Mouse (Mus musculus) spleen, adult 2 months (tissue): Measurements from ENCODE around the gene Pgm2. TPM values are rescaled to one million over a fixed set of nuclear protein-coding genes. Genes with fewer than 3 reads are reported as not detected.
A peak's percentile ranks its signal among the peaks of the same experiment; 100 is the strongest.

Experiments used
- DNase-seq, 2 experiments: peaks; one replicate each; pipeline versions ENCODE4 v3.0.0 to v3.0.0-alpha.2; 2012 to 2021; ENCODE audit warnings: low spot score in 2 of 2, low read depth in 1 of 2
- H3K27ac ChIP-seq: fragments of 200-500 bp; 2 replicates; pipeline ENCODE4 v1.5.1; 2012; ENCODE audit warnings: low read length, inconsistent platforms; ENCODE audit not compliant: insufficient read depth
- H3K27me3 ChIP-seq: fragments of 200-500 bp; 2 replicates; pipeline ENCODE4 v1.6.1; 2012; ENCODE audit warnings: mild to moderate bottlenecking, moderate library complexity, low read length, inconsistent platforms; ENCODE audit not compliant: control insufficient read depth, insufficient read depth
- H3K36me3 ChIP-seq: fragments of 200-500 bp; 2 replicates; pipeline ENCODE4 v1.6.1; 2012; ENCODE audit warnings: mild to moderate bottlenecking, low read length, inconsistent platforms; ENCODE audit not compliant: control insufficient read depth, insufficient read depth
- H3K4me1 ChIP-seq: fragments of 200-500 bp; 2 replicates; pipeline ENCODE4 v1.6.1; 2011; ENCODE audit warnings: inconsistent platforms; ENCODE audit not compliant: control insufficient read depth, insufficient read depth, insufficient read length
- H3K4me3 ChIP-seq: fragments of 200-500 bp; 2 replicates; pipeline ENCODE4 v1.5.1; 2011; ENCODE audit warnings: mild to moderate bottlenecking, inconsistent platforms; ENCODE audit not compliant: insufficient read depth, insufficient read length; ENCODE audit errors: extremely low read depth
- CTCF ChIP-seq: fragments of 200-500 bp; IDR thresholded peaks from 2 replicates; pipeline ENCODE4 v1.5.1; 2011; ENCODE audit warnings: mild to moderate bottlenecking, inconsistent platforms; ENCODE audit not compliant: insufficient read depth, insufficient read length, insufficient replicate concordance; ENCODE audit errors: extremely low read depth
- POLR2A ChIP-seq: fragments of 200-500 bp; IDR thresholded peaks from 2 replicates; pipeline ENCODE4 v1.6.1; 2011; ENCODE audit warnings: low read depth, low read length, inconsistent platforms
- WGBS: fragments of 180-500 bp; shearing (Covaris S2); methylation state at CpG from one replicate; pipeline ENCODE4 v1.1.7; 2018; 5-methylcytosine and 5-hydroxymethylcytosine counted together
- polyA plus RNA-seq: library from polyadenylated mRNA; depleted of rRNA; stranded (reverse); fragments of >200 nt; gene quantifications from 2 replicates; pipeline ENCODE4 v1.2.3, GENCODE M21; 2012

The Pgm2 gene
- polyA plus RNA-seq, 1 experiment: 4.4 TPM

DNA sequence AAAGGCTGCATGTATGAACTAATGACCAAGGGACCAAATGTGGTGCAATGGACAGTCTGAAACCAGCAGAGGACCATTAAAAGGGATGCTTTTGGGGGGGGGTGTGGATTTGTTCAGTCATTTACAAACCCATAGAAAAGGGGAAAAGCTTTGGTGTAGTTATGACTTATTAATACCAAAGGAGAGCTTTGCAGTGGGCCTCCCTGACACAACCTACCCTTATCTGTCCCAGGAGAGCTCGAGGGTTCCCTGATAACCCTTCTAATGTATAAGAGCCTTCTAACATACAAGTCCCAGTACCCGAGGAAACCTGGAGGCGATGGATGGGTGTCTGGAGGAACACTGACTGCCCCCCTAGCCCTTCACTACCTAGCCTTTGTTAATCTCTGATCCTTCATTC, 69.2 kb downstream of the Pgm2 start:
- 81% methylated on average over 3 of the region's 3 CpGs for WGBS
- Histone ChIP-seq H3K27me3 (no peaks in the 10 kb centered on the region), H3K4me3 (no peak overlapping the region), H3K36me3 (0 out of 2 replicates have a peak, but pooled peaks cover 3% of the 10 kb centered on the region), H3K4me1 (peaks cover 18% of the 10 kb centered on the region), H3K27ac (no peak overlapping the region)
- no peak for DNase-seq
- no peak for TF ChIP-seq POLR2A
- TF ChIP-seq CTCF: no peak

DNA sequence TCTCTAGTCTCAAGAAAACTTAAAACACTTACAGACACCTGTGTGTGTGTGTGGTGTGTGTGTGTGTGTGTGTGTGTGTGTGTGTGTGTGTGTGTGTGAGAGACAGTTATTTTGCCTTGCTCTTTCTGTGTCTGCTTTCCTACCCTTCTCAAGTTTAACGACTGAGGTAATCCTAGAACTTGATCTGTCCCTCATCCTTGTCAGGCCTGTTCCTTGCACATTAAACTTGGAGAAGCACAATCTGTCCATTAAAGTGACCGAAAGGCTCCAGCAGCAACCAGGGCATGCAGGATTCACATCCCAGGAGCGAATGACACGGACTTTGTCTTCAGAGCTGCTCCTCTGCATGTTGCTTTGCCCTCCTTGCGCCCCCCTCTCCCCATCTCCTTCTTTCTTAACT, 69.8 kb downstream of the Pgm2 start:
- Histone ChIP-seq H3K27ac (no peak overlapping the region), H3K4me3 (no peak overlapping the region), H3K4me1 (peaks cover 18% of the 10 kb centered on the region), H3K36me3 (peaks cover 5% of the 10 kb centered on the region; the same call in 1 of the 2 replicates), H3K27me3 (no peaks in the 10 kb centered on the region)
- 93% methylated on average over 5 of the region's 5 CpGs for WGBS
- TF ChIP-seq POLR2A (no peak), CTCF (no peak)
- DNase-seq: no peak

DNA sequence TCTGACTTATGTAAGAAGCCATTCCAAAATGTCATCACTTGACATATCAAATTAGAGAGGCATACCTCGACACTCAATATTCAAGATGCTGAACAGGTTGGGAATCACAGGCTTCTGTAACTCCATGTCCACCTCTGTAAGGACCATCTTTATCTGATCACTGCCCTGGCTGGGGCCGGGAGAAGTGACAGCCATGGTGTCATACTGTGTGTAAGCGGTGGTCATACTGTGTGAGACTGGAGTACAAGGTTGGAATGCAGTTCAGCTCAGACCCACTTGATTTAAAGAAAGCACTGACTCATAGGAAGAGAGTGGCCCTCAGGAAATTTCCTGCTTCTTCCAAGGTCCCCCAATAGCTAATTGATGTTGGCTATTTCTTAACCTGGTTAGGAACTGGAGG, 71.7 kb downstream of the Pgm2 start:
- Histone ChIP-seq H3K4me1 (peaks cover 3% of the 10 kb centered on the region; the same call in 1 of the 2 replicates), H3K27ac (no peak overlapping the region), H3K4me3 (no peak overlapping the region), H3K36me3 (peaks cover 5% of the 10 kb centered on the region), H3K27me3 (no peaks in the 10 kb centered on the region)
- TF ChIP-seq CTCF: no peak
- TF ChIP-seq POLR2A: no peak
- 91% methylated on average over 3 of the region's 3 CpGs for WGBS
- DNase-seq: no peak

DNA sequence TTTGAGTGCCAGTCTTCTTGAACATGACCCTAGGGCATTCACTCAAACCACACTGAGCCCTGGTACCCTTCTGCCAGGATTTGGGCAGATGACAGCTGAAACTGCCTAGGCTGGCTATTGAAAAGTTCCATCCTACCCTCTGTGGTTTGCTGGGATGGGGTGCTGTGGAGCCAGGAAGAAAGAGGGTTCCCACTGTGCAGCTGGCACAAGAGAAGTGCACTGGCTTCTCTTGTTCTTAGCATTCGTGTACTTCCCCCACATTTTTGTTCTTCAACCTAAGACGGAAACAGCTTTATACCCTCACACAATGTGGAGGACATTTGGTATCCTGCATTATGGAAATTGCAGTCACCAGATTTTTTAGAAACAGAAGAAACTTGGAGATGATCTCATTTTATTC, 73.1 kb downstream of the Pgm2 start:
- no peak overlapping the region for H3K4me3 ChIP-seq
- H3K27me3 ChIP-seq: no peaks in the 10 kb centered on the region
- no peak for TF ChIP-seq CTCF
- no peak for TF ChIP-seq POLR2A
- H3K36me3 ChIP-seq: peaks cover 5% of the 10 kb centered on the region
- H3K27ac ChIP-seq: 0 out of 2 replicates have a peak overlapping the region, but pooled peaks have one; percentile 6
- DNase-seq: no peak
- 80% methylated on average over 2 of the region's 2 CpGs for WGBS
- H3K4me1 ChIP-seq: peaks cover 3% of the 10 kb centered on the region; the same call in 1 of the 2 replicates

DNA sequence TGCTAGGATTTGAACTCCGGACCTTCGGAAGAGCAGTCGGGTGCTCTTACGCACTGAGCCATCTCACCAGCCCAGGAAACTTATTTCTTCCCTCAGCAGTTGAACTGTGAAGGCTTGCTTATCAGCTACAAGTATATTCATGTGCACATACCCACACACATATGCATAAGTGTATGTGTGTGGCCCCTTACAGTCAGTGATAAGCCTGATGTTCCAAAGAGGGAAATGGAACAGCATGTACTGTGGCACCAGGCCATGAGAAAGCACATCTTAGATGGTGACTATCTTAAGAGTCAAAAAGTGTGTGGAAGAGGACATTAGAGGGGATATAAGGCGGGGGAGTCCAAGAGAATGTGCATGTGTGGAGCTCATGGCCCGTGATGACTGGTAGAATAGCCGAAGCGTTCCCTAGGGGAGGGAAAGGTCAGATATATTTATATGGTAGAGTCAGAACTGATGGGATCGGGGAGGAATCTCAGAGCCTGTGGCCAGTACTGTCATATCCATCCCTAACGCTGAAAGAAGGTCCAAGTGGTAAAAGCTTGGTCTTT, 76.3 kb downstream of the Pgm2 start:
- WGBS: 95% methylated on average over 10 of the region's 10 CpGs
- no peaks in the 10 kb centered on the region for H3K27me3 ChIP-seq
- TF ChIP-seq POLR2A (no peak), CTCF (no peak)
- H3K36me3 ChIP-seq: peaks cover 12% of the 10 kb centered on the region
- H3K4me3 ChIP-seq: no peak overlapping the region
- peaks cover 3% of the 10 kb centered on the region; the same call in 1 of the 2 replicates for H3K4me1 ChIP-seq
- no peak overlapping the region for H3K27ac ChIP-seq
- DNase-seq: no peak

DNA sequence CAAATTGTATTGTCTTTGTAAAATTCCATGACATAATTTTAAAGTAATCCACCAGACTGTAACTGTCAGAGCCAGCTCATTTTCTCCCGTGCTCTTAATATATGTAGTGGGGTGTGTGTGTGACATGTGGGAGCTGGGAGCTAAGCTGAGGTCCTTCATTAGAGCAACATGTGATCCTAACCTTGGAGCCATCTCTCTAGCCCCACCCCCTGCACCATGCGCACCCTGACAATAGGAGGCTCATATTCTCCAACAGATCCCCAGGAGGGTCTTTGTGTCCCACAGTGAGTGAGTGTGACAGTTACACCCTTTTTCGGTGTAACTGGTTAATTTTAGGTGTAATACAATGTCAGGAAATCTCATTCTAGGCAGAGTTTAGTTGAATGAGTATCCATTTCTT, 80.1 kb downstream of the Pgm2 start:
- DNase-seq: no peak
- Histone ChIP-seq H3K36me3 (peaks cover 20% of the 10 kb centered on the region), H3K4me3 (no peak overlapping the region), H3K27me3 (no peaks in the 10 kb centered on the region), H3K4me1 (no peaks in the 10 kb centered on the region), H3K27ac (no peak overlapping the region)
- TF ChIP-seq CTCF (no peak), POLR2A (no peak)
- 89% methylated on average over 3 of the region's 3 CpGs for WGBS

DNA sequence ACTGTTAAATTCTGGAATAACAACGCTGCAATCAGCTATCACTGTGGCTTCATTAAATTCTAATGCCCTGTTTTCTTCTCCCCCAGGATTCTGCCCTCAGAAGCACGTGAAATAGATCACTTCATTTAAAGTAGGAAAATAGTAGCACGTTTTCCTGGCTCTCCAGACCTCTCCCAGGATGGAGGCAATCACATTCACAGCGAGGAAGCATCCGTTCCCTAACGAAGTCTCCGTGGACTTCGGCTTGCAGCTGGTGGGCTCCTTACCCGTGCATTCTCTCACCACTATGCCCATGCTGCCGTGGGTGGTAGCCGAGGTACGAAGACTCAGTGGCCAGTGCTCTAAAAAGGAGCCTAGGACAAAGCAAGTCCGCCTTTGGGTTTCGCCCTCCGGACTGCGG, 80.6 kb downstream of the Pgm2 start:
- peaks cover 20% of the 10 kb centered on the region for H3K36me3 ChIP-seq
- WGBS: 94% methylated on average over 16 of the region's 16 CpGs
- no peak overlapping the region for H3K4me3 ChIP-seq
- H3K27ac ChIP-seq: no peak overlapping the region
- no peak for TF ChIP-seq CTCF
- no peak for TF ChIP-seq POLR2A
- H3K27me3 ChIP-seq: no peaks in the 10 kb centered on the region
- no peaks in the 10 kb centered on the region for H3K4me1 ChIP-seq
- DNase-seq: no peak
